Mouse (Mus musculus) lung, adult 2 months (tissue): ENCODE data around the gene Fus.

Source experiments
- CTCF ChIP-seq: fragments of 200-500 bp; IDR thresholded peaks from 2 replicates; pipeline ENCODE4 v1.5.1; 2011; ENCODE audit warnings: mild to moderate bottlenecking, low read length, control low read depth; ENCODE audit not compliant: insufficient read depth
- POLR2A ChIP-seq: fragments of 200-500 bp; IDR thresholded peaks from 2 replicates; pipeline ENCODE4 v1.6.1; 2011; ENCODE audit warnings: low read depth, mild to moderate bottlenecking, control low read depth, low read length, borderline replicate concordance; ENCODE audit errors: extremely low read depth

DNA sequence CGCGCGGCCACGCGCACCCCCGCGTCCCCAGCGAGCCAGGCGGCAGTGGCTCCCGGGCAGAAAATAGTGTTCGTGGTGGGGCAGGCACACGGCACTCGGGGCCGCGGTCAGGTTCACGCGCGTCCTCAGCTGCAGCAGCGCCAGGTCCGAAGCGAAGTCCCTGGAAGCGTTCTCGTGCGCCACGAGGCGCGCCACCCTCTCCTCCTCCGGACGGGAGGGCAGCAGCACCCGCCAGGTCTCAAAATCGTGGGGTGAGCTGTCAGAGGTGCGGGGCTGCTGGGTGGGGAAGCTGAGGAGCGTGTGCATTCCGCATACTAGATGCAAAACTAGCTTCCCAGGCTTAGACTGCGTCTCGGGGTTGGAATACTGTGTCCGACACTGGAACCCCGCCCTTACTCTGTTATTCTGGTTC lies 31.5 kb upstream of the Fus start:
- TF ChIP-seq CTCF (no peak), POLR2A (no peak)
